Mouse (Mus musculus) CD4-positive, CD25-positive, alpha-beta regulatory T cell, adult 4 months (primary cell): ENCODE measurements around the gene Olfr558. TPM values are rescaled to one million over a fixed set of nuclear protein-coding genes. Genes with fewer than 3 reads are reported as not detected.
A peak's percentile ranks its signal among the peaks of the same experiment; 100 is the strongest.

Experiments used
- ATAC-seq: one replicate; pipeline ENCODE4 v1.8.0; 2017
- polyA plus RNA-seq, 2 experiments: library from polyadenylated mRNA; unstranded; fragments of 100-300 nt; shearing (Covaris generic); gene quantifications; one replicate each; pipeline ENCODE4 v1.2.1; 2017

Olfr558 gene
- not detected for polyA plus RNA-seq

DNA sequence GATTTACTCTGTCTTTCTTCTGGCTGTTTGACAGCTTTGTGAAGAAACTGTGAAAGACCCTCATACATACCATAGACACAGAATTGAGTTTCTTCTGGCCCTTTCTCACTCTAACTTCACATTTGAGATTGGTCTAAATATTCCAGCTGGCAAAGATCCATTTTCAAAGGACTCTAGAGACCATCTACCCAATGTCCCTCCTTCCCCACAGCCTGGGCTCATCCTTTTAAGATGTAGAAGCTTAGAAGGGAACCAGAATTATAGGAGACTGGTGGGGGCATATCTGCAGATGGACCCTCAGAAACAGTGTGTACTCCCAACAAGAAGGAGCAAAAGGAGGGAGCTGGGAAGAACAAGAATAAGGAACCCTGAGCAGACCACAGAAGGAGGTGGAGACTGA, at the start of gene Olfr558:
Gene Olfr558 (plus strand): TSS at position 301 of the 400 bp plus-strand sequence.
- ATAC-seq, result no peak

DNA sequence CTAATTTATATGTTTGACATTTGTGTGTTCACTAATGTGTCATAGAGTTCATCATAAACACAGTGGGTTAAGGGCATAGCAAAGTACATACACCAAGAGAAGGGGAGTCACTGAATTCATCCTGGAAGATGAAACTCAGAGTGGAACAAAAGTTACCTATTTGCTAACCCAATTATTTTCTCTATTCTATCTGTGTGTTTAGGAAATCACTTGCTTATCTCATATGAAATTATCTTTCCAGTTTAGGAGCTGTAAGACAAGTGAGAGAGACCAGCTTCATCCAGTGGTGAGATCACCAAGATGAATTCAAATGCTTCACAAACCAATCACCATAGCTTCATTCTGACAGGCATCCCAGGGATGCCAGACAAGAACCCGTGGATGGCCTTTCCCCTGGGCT, 43.5 kb upstream of the Olfr558 start, which contains the start of gene Olfr555:
Gene Olfr555 (plus strand): TSS at position 301 of the 400 bp plus-strand sequence.
- no peak for ATAC-seq

DNA sequence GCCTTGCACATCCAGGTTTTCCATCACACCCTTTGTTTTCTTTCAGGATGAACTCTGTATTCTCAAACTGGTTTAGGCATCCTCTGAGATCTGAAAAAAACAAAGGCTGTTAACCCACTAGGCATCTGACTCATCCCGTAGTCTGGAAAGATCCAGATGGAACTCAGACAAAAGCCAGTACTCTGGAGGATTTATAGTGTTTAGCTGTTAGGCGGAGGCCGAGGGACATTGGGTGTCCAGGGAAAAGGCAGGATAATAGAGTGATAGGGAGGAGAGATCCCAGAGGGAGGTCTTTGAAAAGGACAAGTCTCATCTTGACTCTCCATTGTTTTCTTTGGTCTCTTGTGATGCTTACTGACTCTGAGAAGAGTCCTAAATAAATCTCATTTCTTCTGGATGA, 37.4 kb upstream of the Olfr558 start, which contains the start of gene Olfr556:
Gene Olfr556 (plus strand): TSS at position 301 of the 400 bp plus-strand sequence.
- no peak for ATAC-seq

DNA sequence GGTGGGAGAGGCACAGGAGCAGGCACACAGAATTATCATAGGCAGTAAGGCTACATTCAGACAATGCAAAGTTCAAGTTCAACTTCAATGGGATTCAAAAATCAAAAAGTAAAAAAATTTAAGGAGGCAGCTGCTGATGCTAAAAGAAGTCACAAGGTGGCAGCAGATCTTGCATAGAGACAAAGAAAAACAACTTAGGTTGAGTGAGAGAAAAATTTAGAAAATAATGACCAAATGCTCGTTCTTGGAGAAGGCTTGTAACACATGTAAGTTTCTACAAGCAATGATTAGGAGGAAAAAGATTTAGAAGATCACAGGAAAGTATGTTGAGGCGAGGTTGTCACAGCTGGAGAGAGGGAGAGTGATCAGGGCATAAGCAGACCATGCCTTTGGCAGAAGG, 36.6 kb upstream of the Olfr558 start:
- no peak for ATAC-seq

DNA sequence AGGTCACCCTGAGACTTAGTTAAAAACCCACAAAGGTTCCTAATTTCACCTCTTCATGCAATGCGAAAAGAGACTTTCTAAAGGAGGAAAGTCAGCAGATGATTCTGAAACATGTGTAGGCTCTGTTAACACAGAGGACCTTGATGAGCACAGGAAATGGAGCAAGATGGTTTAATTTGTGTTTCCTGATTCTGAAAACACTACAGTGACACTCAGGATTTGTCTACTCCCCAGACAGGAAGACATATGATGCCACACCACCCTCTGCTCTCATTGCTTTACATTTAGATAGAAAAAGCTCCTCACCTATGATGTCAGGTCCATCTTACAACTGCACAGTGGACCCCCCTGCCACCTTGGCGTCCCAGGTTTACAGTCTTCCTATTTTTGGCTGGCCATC, 25.8 kb upstream of the Olfr558 start:
- no peak for ATAC-seq

DNA sequence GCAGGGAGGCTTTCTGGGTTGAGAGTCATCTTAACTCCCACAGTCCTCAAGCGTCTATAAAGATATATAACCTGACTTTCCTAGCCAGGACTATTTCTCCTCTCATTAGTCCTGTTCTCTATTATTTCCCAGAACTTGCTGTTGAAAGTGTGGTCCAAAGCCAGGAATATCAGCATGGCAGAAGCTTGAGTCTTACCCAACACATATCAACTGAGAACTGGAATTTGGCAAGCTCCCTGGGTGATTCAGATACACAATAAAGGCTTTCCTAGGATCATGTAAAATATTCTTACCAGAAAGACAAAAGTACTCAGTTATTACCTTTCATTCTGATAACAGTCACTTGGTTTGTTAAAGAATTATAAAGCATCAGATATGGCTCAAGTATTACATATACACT, 20.1 kb upstream of the Olfr558 start:
- no peak for ATAC-seq

DNA sequence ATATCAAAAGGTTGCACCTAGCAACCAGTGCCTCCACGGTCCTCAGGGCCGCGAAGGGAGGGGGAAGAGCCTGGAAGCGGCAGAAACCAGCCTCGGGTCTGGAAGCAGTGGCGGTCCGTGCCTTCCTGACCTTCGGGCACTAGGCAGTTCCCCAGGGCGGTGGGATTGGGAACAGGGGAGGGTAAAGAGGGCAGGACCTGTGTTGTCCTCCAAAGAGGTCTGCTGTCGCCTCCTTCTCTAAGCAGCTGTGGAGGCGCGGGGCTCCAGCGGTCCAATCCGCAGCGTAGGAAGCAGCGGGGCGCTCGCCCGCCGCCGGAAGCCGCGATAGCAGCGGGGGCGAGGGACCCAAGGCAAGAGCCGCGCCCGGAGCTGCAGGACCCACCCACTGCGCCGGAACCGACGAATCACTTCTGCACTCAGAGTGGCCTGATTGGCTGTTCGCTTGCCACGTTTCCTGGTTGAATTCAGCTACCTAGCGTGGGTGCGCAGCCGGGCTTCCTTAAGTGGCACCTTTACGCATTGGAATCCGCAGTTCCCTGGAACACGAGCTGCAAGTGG, 15.0 kb upstream of the Olfr558 start, which contains the start of gene Trim68:
Gene Trim68 (minus strand): TSS at position 384 of the 558 bp plus-strand sequence.
- ATAC-seq, result peak; percentile 100

DNA sequence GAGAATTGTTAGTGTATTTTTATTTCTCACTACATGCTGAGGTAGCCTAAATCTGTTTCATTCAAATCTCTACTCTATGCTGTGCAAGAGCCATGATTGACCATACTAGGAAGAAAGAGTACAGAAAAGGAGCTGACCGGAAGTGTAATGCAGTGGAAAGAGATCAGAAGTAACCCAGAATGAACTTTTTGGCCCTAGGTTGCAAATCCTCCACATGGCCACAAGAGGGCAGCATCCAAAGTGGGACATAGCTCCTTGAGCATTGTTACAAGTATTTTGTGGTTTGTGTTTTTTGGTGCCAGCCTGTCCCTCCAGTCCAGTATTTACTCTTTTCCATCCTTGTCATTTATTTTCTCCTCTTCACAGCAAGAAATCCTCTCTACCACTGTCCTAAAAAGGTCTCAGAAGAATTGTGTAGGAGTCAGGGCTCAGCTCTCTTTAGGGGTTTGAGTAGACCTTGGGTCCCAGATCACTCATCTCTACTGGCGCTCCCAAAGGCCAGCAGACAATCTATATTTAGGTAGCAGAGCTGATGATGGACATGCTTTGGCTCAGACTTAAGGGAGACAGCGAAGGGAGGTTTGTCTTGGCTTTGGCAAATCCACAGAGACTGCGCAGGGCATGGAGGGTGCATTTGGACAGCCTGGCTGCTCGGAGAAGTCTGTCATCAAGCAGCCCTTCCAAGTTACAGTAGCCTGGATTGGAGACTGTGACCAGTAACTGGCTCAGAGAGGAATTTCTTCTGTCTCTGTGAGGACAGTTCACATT, 6.5 kb upstream of the Olfr558 start, which contains the start of gene Olfr557:
Gene Olfr557 (plus strand): TSS at position 553 of the 768 bp plus-strand sequence.
- ATAC-seq, result peak; percentile 75

DNA sequence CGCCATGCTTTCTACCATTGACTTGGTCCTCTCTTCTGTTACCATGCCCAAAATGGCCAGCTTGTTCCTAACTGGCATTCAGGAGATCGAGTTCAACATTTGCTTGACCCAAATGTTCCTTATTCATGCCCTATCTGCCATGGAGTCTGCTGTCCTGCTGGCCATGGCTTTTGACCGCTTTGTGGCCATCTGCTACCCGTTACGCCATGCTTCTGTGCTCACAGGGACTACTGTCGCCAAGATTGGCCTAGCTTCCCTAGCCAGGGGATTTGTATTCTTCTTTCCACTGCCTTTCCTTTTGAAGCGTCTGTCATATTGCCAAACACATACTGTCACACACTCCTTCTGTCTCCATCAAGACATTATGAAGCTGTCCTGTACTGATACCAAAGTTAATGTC, 3.6 kb upstream of the Olfr558 start:
- ATAC-seq, result no peak

DNA sequence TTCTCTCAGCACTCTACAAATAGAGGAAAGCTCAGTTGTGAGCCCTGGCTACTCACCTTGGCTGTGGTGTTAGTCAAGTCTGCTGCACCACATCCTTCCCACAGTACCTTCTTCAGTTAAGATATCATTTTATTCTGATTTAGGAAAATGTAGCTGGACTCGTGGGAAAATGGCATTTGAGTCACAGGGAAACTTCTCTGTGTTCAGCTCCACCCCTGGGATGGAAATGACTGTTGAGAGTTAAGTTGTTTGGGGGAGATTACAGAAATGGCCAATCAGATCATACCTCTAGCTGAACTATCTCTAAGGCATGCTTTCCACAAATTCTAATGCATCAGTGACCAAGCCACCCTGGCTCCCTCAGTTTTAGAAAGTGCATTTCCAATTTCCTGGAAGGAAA, 17.0 kb downstream of the Olfr558 start, which contains the start of gene Olfr33:
Gene Olfr33 (minus strand): TSS at position 101 of the 400 bp plus-strand sequence.
- no peak for ATAC-seq

DNA sequence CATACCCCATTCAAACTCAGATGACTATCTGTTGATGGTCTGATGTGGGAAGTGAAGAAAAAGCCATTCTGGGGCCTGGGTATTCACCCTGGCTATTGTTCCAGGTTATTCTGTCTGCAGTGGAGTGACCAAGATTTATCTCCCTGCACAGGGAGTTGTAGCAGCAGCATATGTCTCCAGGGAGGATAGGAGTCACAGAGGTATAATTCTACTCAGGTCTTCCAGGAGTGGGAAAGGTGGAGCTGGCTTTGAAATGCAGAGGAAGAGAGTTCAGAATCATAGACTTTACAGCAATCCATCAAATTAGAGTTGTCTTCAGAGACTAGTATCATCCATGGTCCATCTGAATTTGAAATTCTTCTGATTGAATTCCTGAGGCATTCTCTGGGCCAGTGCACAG, 25.4 kb downstream of the Olfr558 start, which contains the start of gene Olfr559:
Gene Olfr559 (minus strand): TSS at position 101 of the 400 bp plus-strand sequence.
- no peak for ATAC-seq

DNA sequence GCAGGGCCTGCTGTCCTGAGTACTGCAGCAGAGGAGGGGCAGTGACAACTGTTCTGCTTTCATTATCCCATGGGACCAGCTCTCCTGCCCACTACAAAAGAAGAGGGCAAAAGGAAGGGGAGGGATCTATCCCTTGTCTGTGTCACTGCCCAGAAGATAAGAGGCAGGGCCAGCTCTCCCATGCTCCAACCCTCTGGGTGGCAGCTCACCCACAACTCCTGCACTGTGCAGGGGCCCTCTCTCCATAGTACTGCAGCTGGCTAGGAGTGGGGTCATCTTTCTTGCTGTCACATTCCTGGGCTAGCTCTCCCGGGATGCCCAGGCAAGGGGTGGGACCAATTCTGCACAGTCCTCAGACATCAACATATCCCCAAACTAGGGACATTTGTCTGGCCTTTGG, 31.8 kb downstream of the Olfr558 start:
- no peak for ATAC-seq

DNA sequence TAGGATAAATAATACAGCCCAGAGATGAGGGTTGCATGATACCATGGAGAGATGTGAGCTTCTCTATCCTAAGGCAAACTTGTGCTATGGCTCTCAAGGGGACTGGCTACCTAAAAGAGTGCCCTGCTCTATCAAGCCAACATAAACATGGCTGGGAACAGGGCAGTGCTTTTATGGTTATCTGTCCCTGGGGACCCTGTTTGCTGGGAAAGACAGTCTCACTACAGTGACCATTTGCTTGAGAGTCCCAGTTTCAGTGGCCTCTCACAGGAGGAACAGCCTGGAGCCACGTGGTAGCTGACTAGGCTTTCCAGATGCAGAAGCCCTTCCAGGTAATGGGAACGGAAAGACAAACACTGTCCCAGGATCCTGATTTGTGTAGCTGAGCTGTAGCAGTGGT, 35.7 kb downstream of the Olfr558 start:
- no peak for ATAC-seq

DNA sequence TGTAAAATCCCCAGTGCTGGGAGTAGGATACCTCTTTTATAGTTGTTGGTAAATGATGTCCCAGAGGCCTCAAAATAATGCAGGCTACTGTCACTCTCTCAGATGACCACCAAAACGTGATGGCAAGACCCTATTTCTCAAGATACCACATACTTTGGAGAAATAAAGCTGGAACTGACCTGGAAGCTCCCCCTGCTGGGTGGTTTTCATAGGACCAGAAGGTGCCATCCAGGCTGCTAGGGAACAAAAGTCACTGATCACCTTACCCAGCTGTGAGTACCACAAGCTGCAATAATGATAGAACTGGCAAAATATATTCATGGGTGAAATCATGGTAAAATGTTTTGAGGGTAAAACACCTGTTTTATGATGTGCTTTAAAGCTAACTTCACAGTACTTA, 50.1 kb downstream of the Olfr558 start:
- no peak for ATAC-seq

DNA sequence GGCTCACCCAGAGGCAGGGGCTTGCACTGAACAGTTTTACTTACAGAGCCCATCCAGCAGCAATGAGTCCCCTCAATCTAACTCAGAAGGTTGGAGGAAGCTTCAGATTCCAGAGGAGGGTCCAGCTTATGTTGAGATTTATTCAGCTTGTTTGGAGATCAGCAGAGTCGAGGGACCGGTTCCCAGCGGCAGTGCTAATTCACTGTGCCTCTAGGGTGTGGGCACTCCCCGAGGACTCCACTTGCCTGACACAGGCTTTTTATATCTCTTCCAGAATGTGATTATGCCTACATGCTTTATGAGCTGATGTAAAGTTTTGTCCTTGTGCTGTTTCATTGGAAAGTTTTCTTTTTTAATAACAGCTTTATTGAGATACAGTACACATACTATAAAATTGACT, 57.3 kb downstream of the Olfr558 start, which contains the start of the genes Olfr560 and Olfr78:
Gene Olfr560 (minus strand): TSS at position 101 of the 400 bp plus-strand sequence.
Gene Olfr78 (minus strand): TSS at position 206 of the 400 bp plus-strand sequence.
- no peak for ATAC-seq

Other genes with a start within 250 kb of the Olfr558 start
- gene Olfr543, start 220.5 kb upstream of the Olfr558 start, polyA plus RNA-seq, result under 1 TPM in 1 of 2 experiments, not detected in 1; 0.58 TPM
- gene Olfr544, start 213.9 kb upstream of the Olfr558 start, polyA plus RNA-seq, result not detected
- gene Olfr545, start 202.6 kb upstream of the Olfr558 start, polyA plus RNA-seq, result not detected
- not detected for gene Olfr547, start 167.5 kb upstream of the Olfr558 start, polyA plus RNA-seq
- not detected for gene Olfr548-ps1, start 161.3 kb upstream of the Olfr558 start, polyA plus RNA-seq
- gene Olfr549, start 152.3 kb upstream of the Olfr558 start, polyA plus RNA-seq, result not detected
- gene Trim21, start 136.7 kb upstream of the Olfr558 start, polyA plus RNA-seq, result 10 to 100 TPM in 1 of 2 experiments, 1 to 10 TPM in 1; 8.5 to 11.4 TPM
- not detected for gene Olfr550, start 130.8 kb upstream of the Olfr558 start, polyA plus RNA-seq
- not detected for gene Olfr551, start 110.3 kb upstream of the Olfr558 start, polyA plus RNA-seq
- under 1 TPM in 1 of 2 experiments, not detected in 1; 0.09 TPM for gene Olfr552, start 104.4 kb upstream of the Olfr558 start, polyA plus RNA-seq
- not detected for gene Olfr553, start 84.0 kb upstream of the Olfr558 start, polyA plus RNA-seq
- not detected for gene Olfr554, start 63.8 kb upstream of the Olfr558 start, polyA plus RNA-seq
- not detected for gene Olfr555, start 43.4 kb upstream of the Olfr558 start, polyA plus RNA-seq
- gene Olfr556, start 37.3 kb upstream of the Olfr558 start, polyA plus RNA-seq, result not detected
- gene Trim68, start 14.9 kb upstream of the Olfr558 start, polyA plus RNA-seq, result 10 to 100 TPM; 15.7 to 20.6 TPM
- not detected for gene Olfr557, start 6.3 kb upstream of the Olfr558 start, polyA plus RNA-seq
- not detected for gene Olfr33, start 16.9 kb downstream of the Olfr558 start, polyA plus RNA-seq
- gene Olfr559, start 25.3 kb downstream of the Olfr558 start, polyA plus RNA-seq, result not detected
- not detected for gene Olfr560, start 57.2 kb downstream of the Olfr558 start, polyA plus RNA-seq
- gene Olfr78, start 57.3 kb downstream of the Olfr558 start, polyA plus RNA-seq, result not detected
- gene Olfr561, start 69.0 kb downstream of the Olfr558 start, polyA plus RNA-seq, result not detected
- not detected for gene Olfr564, start 101.3 kb downstream of the Olfr558 start, polyA plus RNA-seq
- not detected for gene Olfr566, start 156.6 kb downstream of the Olfr558 start, polyA plus RNA-seq
- not detected for gene Olfr568, start 174.9 kb downstream of the Olfr558 start, polyA plus RNA-seq
- not detected for gene Olfr569, start 188.7 kb downstream of the Olfr558 start, polyA plus RNA-seq
- gene Olfr570, start 192.4 kb downstream of the Olfr558 start, polyA plus RNA-seq, result not detected
- under 1 TPM in 1 of 2 experiments, not detected in 1; 0.07 TPM for gene Olfr571, start 215.3 kb downstream of the Olfr558 start, polyA plus RNA-seq
- not detected for gene Olfr572, start 222.2 kb downstream of the Olfr558 start, polyA plus RNA-seq
- gene Olfr573-ps1, start 240.4 kb downstream of the Olfr558 start, polyA plus RNA-seq, result not detected
- not detected for gene Olfr574, start 246.3 kb downstream of the Olfr558 start, polyA plus RNA-seq